ENCODE assay signal across 8 mouse cellular contexts in the genomic region with DNA sequence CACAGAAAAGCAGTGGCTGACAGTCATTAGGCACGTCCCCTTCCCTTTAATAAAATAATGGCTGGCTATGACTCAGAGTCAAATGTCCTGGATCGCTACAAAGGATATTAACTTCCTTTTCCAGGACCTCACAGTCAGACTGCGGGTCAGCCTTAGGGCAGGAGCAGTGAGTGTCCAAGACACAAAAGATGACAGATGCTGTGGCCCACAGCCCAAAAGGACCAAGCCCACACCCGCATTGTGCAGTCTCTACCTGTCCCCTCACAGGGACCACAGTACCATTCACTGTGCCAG. TPM values are rescaled to one million over a fixed set of nuclear protein-coding genes. Genes with fewer than 3 reads are reported as not detected.
DNase-seq lines count a peak whose midpoint lies in the region; ATAC-seq and TF ChIP-seq lines count a peak whose summit lies in the region.

No protein-coding gene starts in this region.

- ATAC-seq in hindbrain, embryonic 14.5 days (ENCODE audit: low FRiP score), result no peak
- ATAC-seq in Patski, result peak; percentile 11
- no peak for ATAC-seq in heart, embryonic 12.5 days (ENCODE audit: insufficient number of reproducible peaks, low FRiP score)
- ATAC-seq in lung, embryonic 15.5 days (ENCODE audit: borderline replicate concordance, extremely low read depth, low FRiP score, low TSS enrichment), result peak; percentile 21; the same call in 1 of the 2 replicates
- no peak for ATAC-seq in hindbrain, postnatal 0 days

- H3K4me1 ChIP-seq in hindbrain, embryonic 10.5 days (replicated peaks), result peaks cover 64% of the 10 kb centered on the region
- peaks cover 13% of the 10 kb centered on the region for H3K4me1 ChIP-seq in hindbrain, embryonic 14.5 days (replicated peaks; ENCODE audit: control insufficient read depth, insufficient read depth, low read length)
- H3K4me1 ChIP-seq in heart, embryonic 12.5 days (replicated peaks), result peaks cover 69% of the 10 kb centered on the region
- peaks cover 69% of the 10 kb centered on the region for H3K4me1 ChIP-seq in lung, embryonic 15.5 days
- H3K4me1 ChIP-seq in hindbrain, postnatal 0 days (ENCODE audit: insufficient read depth, low read length), result peaks cover 23% of the 10 kb centered on the region

- no peak overlapping the region for H3K4me3 ChIP-seq in hindbrain, embryonic 10.5 days
- no peak overlapping the region for H3K4me3 ChIP-seq in hindbrain, embryonic 14.5 days (replicated peaks; ENCODE audit: low read length)
- no peak overlapping the region for H3K4me3 ChIP-seq in heart, embryonic 12.5 days
- H3K4me3 ChIP-seq in lung, embryonic 15.5 days, result no peak overlapping the region
- H3K4me3 ChIP-seq in hindbrain, postnatal 0 days (ENCODE audit: low read length), result no peak overlapping the region

- in situ Hi-C loops in Patski (cut with MboI; ENCODE audit: low pct_unique_long_range_greater_than_20kb), result loop anchor here (5.0 kb wide), 1 partner anchor 43 kb away; the partner anchor contains the start of gene Tbc1d22a

- H3K27ac ChIP-seq in hindbrain, embryonic 10.5 days, result peak overlapping the region; percentile 62
- no peak overlapping the region for H3K27ac ChIP-seq in hindbrain, embryonic 14.5 days
- peak overlapping the region; percentile 23; the same call in 1 of the 2 replicates for H3K27ac ChIP-seq in heart, embryonic 12.5 days (ENCODE audit: poor library complexity, severe bottlenecking)
- peak overlapping the region; percentile 65 for H3K27ac ChIP-seq in lung, embryonic 15.5 days
- no peak overlapping the region for H3K27ac ChIP-seq in hindbrain, postnatal 0 days

- 0 out of 2 replicates have a peak, but pooled peaks cover 4% of the 10 kb centered on the region for H3K36me3 ChIP-seq in hindbrain, embryonic 10.5 days
- peaks cover 1% of the 10 kb centered on the region; the same call in 1 of the 2 replicates for H3K36me3 ChIP-seq in hindbrain, embryonic 14.5 days (replicated peaks; ENCODE audit: control insufficient read depth, insufficient read depth)
- H3K36me3 ChIP-seq in heart, embryonic 12.5 days, result peaks cover 3% of the 10 kb centered on the region; the same call in 1 of the 2 replicates
- no peaks in the 10 kb centered on the region for H3K36me3 ChIP-seq in lung, embryonic 15.5 days
- peaks cover 1% of the 10 kb centered on the region; the same call in 1 of the 2 replicates for H3K36me3 ChIP-seq in hindbrain, postnatal 0 days (ENCODE audit: insufficient read depth, low read length)

- CTCF ChIA-PET in Patski (lab: Charles Lee), result no interaction called here

- 83% methylated on average over 4 of the region's 4 CpGs for WGBS in hindbrain, embryonic 10.5 days
- whole genome bisulfite sequencing in hindbrain, embryonic 14.5 days, result 70% methylated on average over 4 of the region's 4 CpGs
- 76% methylated on average over 4 of the region's 4 CpGs for WGBS in heart, embryonic 12.5 days
- WGBS in lung, embryonic 15.5 days, result 45% methylated on average over 4 of the region's 4 CpGs
- 68% methylated on average over 4 of the region's 4 CpGs for WGBS in hindbrain, postnatal 0 days

- H3K27me3 ChIP-seq in hindbrain, embryonic 10.5 days (ENCODE audit: insufficient read depth, poor library complexity, severe bottlenecking), result no peaks in the 10 kb centered on the region
- no peaks in the 10 kb centered on the region for H3K27me3 ChIP-seq in hindbrain, embryonic 14.5 days (ENCODE audit: control insufficient read depth, insufficient read depth, low read length)
- H3K27me3 ChIP-seq in Patski, result no peaks in the 10 kb centered on the region
- no peaks in the 10 kb centered on the region for H3K27me3 ChIP-seq in heart, embryonic 12.5 days (replicated peaks)
- H3K27me3 ChIP-seq in lung, embryonic 15.5 days, result no peaks in the 10 kb centered on the region
- H3K27me3 ChIP-seq in hindbrain, postnatal 0 days (ENCODE audit: insufficient read depth, low read length), result no peaks in the 10 kb centered on the region

- TF ChIP-seq CTCF in Patski (IDR thresholded peaks at IDR 0.05), result no peak
- TF ChIP-seq CTCF in hindbrain, postnatal 0 days (IDR thresholded peaks at IDR 0.05; ENCODE audit: low read depth), result no peak

- no peak for DNase-seq in hindbrain, embryonic 10.5 days (ENCODE audit: low spot score)
- no peak for DNase-seq in hindbrain, embryonic 14.5 days (ENCODE audit: low spot score)
- no peak for DNase-seq in Patski (ENCODE audit: low read depth, low spot score)
- DNase-seq in layer of hippocampus, adult 9-10 months (ENCODE audit: low spot score), result no peak
- DNase-seq in hindbrain, postnatal 0 days (ENCODE audit: low spot score), result no peak
- DNase-seq in retina, postnatal 1 day, result no peak

- POLR2A ChIA-PET in Patski (lab: Charles Lee), result interaction anchor here (0.6 kb wide), 1 partner anchor 80 kb away, joined by 3 read pairs; no protein-coding TSS in a partner anchor

- no peak overlapping the region for H3K4me2 ChIP-seq in hindbrain, embryonic 14.5 days (replicated peaks)
- H3K4me2 ChIP-seq in heart, embryonic 12.5 days, result no peak overlapping the region
- no peak overlapping the region for H3K4me2 ChIP-seq in lung, embryonic 15.5 days
- no peak overlapping the region for H3K4me2 ChIP-seq in hindbrain, postnatal 0 days (ENCODE audit: low read depth, low read length)

- no peaks in the 10 kb centered on the region for H3K9me3 ChIP-seq in hindbrain, embryonic 10.5 days
- no peaks in the 10 kb centered on the region for H3K9me3 ChIP-seq in hindbrain, embryonic 14.5 days (ENCODE audit: control insufficient read depth, low read length)
- no peaks in the 10 kb centered on the region for H3K9me3 ChIP-seq in heart, embryonic 12.5 days (replicated peaks)
- H3K9me3 ChIP-seq in lung, embryonic 15.5 days, result no peaks in the 10 kb centered on the region
- H3K9me3 ChIP-seq in hindbrain, postnatal 0 days (ENCODE audit: low read length), result no peaks in the 10 kb centered on the region

- H3K9ac ChIP-seq in hindbrain, embryonic 14.5 days, result no peak overlapping the region
- H3K9ac ChIP-seq in heart, embryonic 12.5 days, result no peak overlapping the region
- no peak overlapping the region for H3K9ac ChIP-seq in lung, embryonic 15.5 days
- no peak overlapping the region for H3K9ac ChIP-seq in hindbrain, postnatal 0 days (replicated peaks; ENCODE audit: low read length)

RNA-seq across cellular contexts. Expression of gene Cerk, which starts 16.2 kb away (rescaled TPM):
- 12.8 and 15.9 TPM in 2 replicates for polyA plus RNA-seq in hindbrain, embryonic 10.5 days (2016; fragmentation: Nextera tagmentation; extraction: Ambion mirVana)
- polyA plus RNA-seq in hindbrain, embryonic 14.5 days (2014; fragmentation: Nextera tagmentation; extraction: Ambion mirVana), result 28.3 and 31.1 TPM in 2 replicates
- polyA plus RNA-seq in Patski (2021), result 46.2 TPM
- polyA plus RNA-seq in heart, embryonic 12.5 days (2016; fragmentation: Nextera tagmentation; extraction: Ambion mirVana), result 15.3 and 16.3 TPM in 2 replicates
- 26.6 and 27.8 TPM in 2 replicates for polyA plus RNA-seq in lung, embryonic 15.5 days (2015; fragmentation: Nextera tagmentation; extraction: Ambion mirVana)
- total RNA-seq in hindbrain, postnatal 0 days (2014; rRNA removed), result 46.3 and 52.1 TPM in 2 replicates
- 23.4 and 23.6 TPM in 2 replicates for polyA plus RNA-seq in hindbrain, postnatal 0 days (2015; fragmentation: Nextera tagmentation; extraction: Ambion mirVana)

RNA-seq across cellular contexts. Expression of gene Tbc1d22a, which starts 44.5 kb away (rescaled TPM):
- 13.4 and 13.5 TPM in 2 replicates for polyA plus RNA-seq in hindbrain, embryonic 10.5 days (2016; fragmentation: Nextera tagmentation; extraction: Ambion mirVana)
- 9.9 and 10.7 TPM in 2 replicates for polyA plus RNA-seq in hindbrain, embryonic 14.5 days (2014; fragmentation: Nextera tagmentation; extraction: Ambion mirVana)
- 37.9 TPM for polyA plus RNA-seq in Patski (2021)
- 10.3 and 10.7 TPM in 2 replicates for polyA plus RNA-seq in heart, embryonic 12.5 days (2016; fragmentation: Nextera tagmentation; extraction: Ambion mirVana)
- polyA plus RNA-seq in lung, embryonic 15.5 days (2015; fragmentation: Nextera tagmentation; extraction: Ambion mirVana), result 10.3 and 12.4 TPM in 2 replicates
- 17.4 and 26.2 TPM in 2 replicates for total RNA-seq in hindbrain, postnatal 0 days (2014; rRNA removed)
- 12.8 and 13.6 TPM in 2 replicates for polyA plus RNA-seq in hindbrain, postnatal 0 days (2015; fragmentation: Nextera tagmentation; extraction: Ambion mirVana)

Comparison
In these comparisons a context has a peak if more than half of its experiments do, and no peak if none do; other contexts are left out.
1. H3K27ac ChIP-seq: peak in hindbrain, embryonic 10.5 days (single experiment), heart, embryonic 12.5 days (single experiment) and lung, embryonic 15.5 days (single experiment); none in hindbrain, embryonic 14.5 days (single experiment) and hindbrain, postnatal 0 days (single experiment).
2. ATAC-seq: peak in Patski (single experiment) and lung, embryonic 15.5 days (single experiment); none in hindbrain, embryonic 14.5 days (single experiment), heart, embryonic 12.5 days (single experiment) and hindbrain, postnatal 0 days (single experiment).